Mouse (Mus musculus) ES-E14 (cell line): ENCODE measurements around the gene Tnr.

ENCODE experiments used
- HCFC1 ChIP-seq: IDR thresholded peaks from 2 replicates; pipeline ENCODE4 v1.6.1; 2012; ENCODE audit warnings: low read length, inconsistent platforms, borderline replicate concordance; ENCODE audit not compliant: insufficient read depth
- MAFK ChIP-seq: IDR thresholded peaks from 2 replicates; pipeline ENCODE4 v1.6.1; 2014; ENCODE audit warnings: mild to moderate bottlenecking, low read depth, low read length, inconsistent platforms; ENCODE audit not compliant: insufficient read depth

DNA sequence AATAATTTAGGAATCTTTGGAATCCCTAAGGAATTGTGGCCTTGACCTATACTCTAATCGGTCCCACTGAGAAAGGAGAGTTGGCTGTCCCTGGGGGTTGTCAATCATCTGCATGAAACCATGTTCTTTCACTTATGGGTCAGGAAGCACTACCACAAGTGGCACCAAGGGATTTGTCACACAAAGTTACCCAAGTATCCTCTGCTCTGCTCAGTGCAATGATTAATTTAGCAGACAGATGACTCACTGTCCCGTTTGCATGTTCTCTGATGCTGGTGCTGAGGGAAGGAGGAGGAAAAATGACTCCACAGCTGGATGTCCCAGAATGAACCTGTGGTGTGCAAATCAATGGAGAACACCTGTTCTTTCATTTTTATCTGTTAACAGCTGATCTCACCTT lies 309.6 kb downstream of the Tnr start:
- TF ChIP-seq HCFC1: no peak
- no peak for TF ChIP-seq MAFK
